Mouse (Mus musculus) intestine, embryonic 16.5 days (tissue): Measurements from ENCODE around the gene Cdon. TPM values are rescaled to one million over a fixed set of nuclear protein-coding genes. Genes with fewer than 3 reads are reported as not detected.
"Not testable (repeated sequence)": the region's sequence is repeated elsewhere in the genome, so short reads cannot be mapped to it uniquely, and the experiment has no call there.

ENCODE experiments used
- ATAC-seq: fragments of 200-750 bp; cut with Nextera tagmentation; 2 replicates; pipeline ENCODE4 v1.8.0; 2017; ENCODE audit warnings: moderate TSS enrichment, moderate library complexity
- H3K27ac ChIP-seq: fragments of 300-500 bp; sonication (generic); 2 replicates; pipeline ENCODE4 v1.5.1; 2014; ENCODE audit warnings: mild to moderate bottlenecking, low read length
- H3K27me3 ChIP-seq: fragments of 300-500 bp; sonication (generic); replicated peaks from 2 replicates; pipeline ENCODE4 v1.6.1; 2014; ENCODE audit warnings: low read length, control low read depth, mixed read lengths; ENCODE audit not compliant: control insufficient read depth, insufficient read depth
- H3K36me3 ChIP-seq: fragments of 300-500 bp; sonication (generic); 2 replicates; pipeline ENCODE4 v1.6.1; 2014; ENCODE audit warnings: low read length, control low read depth; ENCODE audit not compliant: control insufficient read depth, insufficient read depth
- H3K4me1 ChIP-seq: fragments of 300-500 bp; sonication (generic); 2 replicates; pipeline ENCODE4 v1.6.1; 2014; ENCODE audit warnings: low read length, control low read depth, mixed read lengths; ENCODE audit not compliant: control insufficient read depth, insufficient read depth
- H3K4me2 ChIP-seq: fragments of 300-500 bp; sonication (generic); 2 replicates; pipeline ENCODE4 v1.6.1; 2014; ENCODE audit warnings: low read depth, low read length, control low read depth
- H3K4me3 ChIP-seq: fragments of 300-500 bp; sonication (generic); 2 replicates; pipeline ENCODE4 v1.5.1; 2014; ENCODE audit warnings: mild to moderate bottlenecking, low read length
- H3K9ac ChIP-seq: fragments of 300-500 bp; sonication (generic); 2 replicates; pipeline ENCODE4 v1.6.1; 2014; ENCODE audit warnings: low read depth, low read length
- H3K9me3 ChIP-seq: fragments of 300-500 bp; sonication (generic); 2 replicates; pipeline ENCODE4 v1.6.1; 2016; ENCODE audit warnings: low read length, control low read depth; ENCODE audit not compliant: control insufficient read depth
- WGBS: fragments of 180-500 bp; shearing (Covaris S2); extraction: QIAGEN DNeasy Blood & Tissue Kit; methylation state at CpG from one replicate; pipeline ENCODE4 v1.1.7; 2014; 5-methylcytosine and 5-hydroxymethylcytosine counted together
- polyA plus RNA-seq: library from polyadenylated mRNA; unstranded; fragments of >200 nt; fragmentation: Nextera tagmentation; extraction: Ambion mirVana; gene quantifications from 2 replicates; pipeline ENCODE4 v1.2.1, GENCODE M21; 2015

Cdon gene
- polyA plus RNA-seq, 1 experiment from 2014 or later: 4.7 TPM

DNA sequence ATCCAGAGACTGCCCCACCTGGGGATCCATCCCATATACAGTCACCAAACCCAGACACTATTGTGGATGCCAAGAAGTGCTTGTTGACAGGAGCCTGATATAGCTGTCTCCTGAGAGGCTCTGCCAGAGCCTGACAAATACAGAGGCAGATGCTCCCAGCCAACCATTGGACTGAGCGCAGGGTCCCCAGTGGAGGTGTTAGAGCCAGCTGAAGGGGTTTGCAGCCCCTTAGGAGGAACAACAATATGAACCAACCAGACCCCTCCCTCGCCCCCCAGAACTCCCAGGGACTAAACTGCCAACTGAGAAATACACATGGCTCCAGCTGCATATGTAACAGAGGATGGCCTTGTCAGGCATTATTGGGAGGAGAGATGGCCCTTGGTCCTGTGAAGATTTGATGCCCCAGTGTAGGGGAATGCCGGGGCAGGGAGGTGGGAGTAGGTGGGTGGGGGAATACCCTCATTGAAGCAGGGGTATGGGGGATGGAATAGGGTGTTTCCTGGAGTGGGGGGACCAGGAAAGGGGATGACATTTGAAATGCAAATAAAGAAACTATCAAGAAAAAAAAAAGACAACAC is 11.9 kb downstream of the Cdon start:
- H3K9me3 ChIP-seq, ATAC-seq: not testable (repeated sequence)

DNA sequence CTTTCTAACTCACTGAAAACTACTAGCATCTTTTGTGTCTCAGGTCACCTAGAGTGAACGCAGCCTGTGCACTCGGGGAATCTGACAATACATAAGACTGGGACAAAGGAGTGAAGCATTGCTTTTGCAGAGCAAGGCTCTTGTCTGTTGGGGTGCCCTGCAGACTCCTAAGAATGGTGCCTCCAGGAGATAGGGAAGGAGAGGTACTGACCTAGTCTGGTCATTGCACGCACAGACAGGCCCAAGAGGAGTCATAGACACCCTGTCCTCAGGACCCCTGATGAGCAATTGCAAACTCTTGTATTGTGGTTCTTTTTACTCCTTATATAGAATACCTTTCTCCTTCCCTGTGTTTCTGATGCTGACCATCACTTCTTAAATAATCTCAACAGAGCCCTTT is 13.4 kb downstream of the Cdon start:
- no peak for ATAC-seq
- WGBS: 65% methylated on average over 3 of the region's 3 CpGs

More for the DNA sequence above, 11.9 kb downstream of the Cdon start:
- H3K36me3 ChIP-seq, H3K9ac ChIP-seq, H3K27ac ChIP-seq, H3K4me3 ChIP-seq, H3K27me3 ChIP-seq, H3K4me1 ChIP-seq, H3K4me2 ChIP-seq: not testable (repeated sequence)
- 74% methylated on average over 3 of the region's 3 CpGs for WGBS

DNA sequence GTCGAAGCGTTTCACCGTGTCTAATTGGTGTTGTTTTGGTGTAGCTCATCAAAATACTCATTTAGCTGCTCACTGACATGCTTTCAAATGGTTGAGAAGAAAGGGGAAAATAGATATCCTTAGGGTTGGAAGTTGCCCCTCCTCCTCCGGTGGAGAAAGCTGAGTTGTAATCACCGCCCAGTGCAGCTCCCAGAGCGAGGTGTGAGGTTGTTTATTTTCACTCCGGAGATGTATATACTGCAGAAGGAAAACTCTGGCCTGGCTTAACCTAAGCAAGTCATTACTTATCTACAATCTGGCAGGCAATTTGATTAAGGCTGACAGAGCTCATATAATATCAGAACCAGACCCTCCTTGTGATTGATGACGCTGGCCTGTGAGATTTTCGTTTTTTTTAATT is 14.6 kb downstream of the Cdon start:
- Histone ChIP-seq H3K27me3 (no peaks in the 10 kb centered on the region), H3K27ac (no peak overlapping the region), H3K4me3 (no peak overlapping the region), H3K4me1 (0 out of 2 replicates have a peak, but pooled peaks cover under 1% of the 10 kb centered on the region), H3K36me3 (no peaks in the 10 kb centered on the region), H3K9me3 (no peaks in the 10 kb centered on the region), H3K9ac (no peak overlapping the region), H3K4me2 (no peak overlapping the region)
- whole genome bisulfite sequencing: 29% methylated on average over 9 of the region's 9 CpGs
- ATAC-seq: no peak

More for the DNA sequence above, 13.4 kb downstream of the Cdon start:
- 0 out of 2 replicates have a peak, but pooled peaks cover 2% of the 10 kb centered on the region for H3K4me1 ChIP-seq
- H3K27ac ChIP-seq: no peak overlapping the region
- no peak overlapping the region for H3K4me3 ChIP-seq
- H3K36me3 ChIP-seq: no peaks in the 10 kb centered on the region
- no peaks in the 10 kb centered on the region for H3K9me3 ChIP-seq
- H3K4me2 ChIP-seq: no peak overlapping the region
- no peaks in the 10 kb centered on the region for H3K27me3 ChIP-seq
- no peak overlapping the region for H3K9ac ChIP-seq

DNA sequence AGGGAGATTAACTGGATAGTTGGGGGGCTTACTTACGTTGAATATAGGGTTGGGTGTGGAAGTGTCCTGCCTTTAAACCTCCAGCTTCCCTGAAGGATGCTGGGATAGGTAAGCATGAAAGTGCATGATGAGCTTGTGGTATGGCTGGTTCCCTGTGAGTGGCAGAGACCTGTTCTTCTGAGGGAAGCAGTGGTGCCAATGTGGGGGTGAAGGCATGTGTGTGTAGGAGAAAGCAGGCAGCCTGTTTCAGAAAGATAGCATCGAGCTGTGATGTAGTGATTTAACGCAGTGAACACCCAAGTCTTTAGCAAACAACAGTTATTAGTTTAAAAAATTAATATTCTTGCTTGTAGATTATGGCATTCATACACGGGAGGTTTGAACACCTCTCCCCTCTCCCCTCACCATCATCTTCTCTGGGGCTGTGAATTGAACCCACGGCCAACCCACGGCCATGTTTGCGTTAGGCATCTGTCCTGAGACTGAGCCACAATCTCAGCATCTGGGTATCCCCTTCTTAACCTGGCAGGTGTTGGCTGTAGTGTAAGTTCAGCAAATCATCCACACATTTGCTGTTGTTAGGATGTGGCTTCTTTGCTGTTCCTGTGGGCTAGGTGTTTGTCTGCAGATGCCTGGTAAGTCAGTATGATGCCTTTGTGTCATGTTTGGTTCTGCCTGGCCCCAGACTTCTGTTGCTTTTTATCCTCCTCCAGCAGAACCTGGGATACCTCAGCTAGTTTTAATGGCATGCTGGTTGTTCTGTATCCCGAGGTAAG is 17.5 kb downstream of the Cdon start:
- WGBS: 81% methylated on average over 8 of the region's 8 CpGs
- Histone ChIP-seq H3K9ac (no peak overlapping the region), H3K27ac (no peak overlapping the region), H3K4me1 (no peaks in the 10 kb centered on the region), H3K27me3 (no peaks in the 10 kb centered on the region), H3K4me2 (no peak overlapping the region), H3K9me3 (no peaks in the 10 kb centered on the region), H3K36me3 (no peaks in the 10 kb centered on the region), H3K4me3 (no peak overlapping the region)
- ATAC-seq: no peak

DNA sequence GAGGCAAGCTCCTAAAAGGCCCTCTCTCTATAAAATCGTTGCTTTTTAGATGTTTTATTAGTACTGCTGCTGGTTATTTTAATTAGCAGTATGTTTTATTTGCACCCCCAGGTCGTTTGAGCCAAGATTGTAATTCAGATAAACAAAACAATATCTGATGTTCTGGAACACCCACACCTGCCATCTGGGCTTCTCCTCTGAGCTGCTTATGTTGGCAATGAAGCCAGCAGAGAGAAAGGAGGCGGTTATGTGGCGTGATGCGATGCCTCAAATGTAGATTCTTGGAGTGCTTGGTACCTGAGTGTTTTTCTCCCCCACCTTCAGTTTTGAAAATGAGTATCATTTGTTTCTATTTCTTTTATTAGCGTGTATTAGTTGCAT is 18.1 kb downstream of the Cdon start:
- 66% methylated on average over 6 of the region's 6 CpGs for WGBS
- H3K36me3 ChIP-seq: no peaks in the 10 kb centered on the region
- no peaks in the 10 kb centered on the region for H3K4me1 ChIP-seq
- no peaks in the 10 kb centered on the region for H3K9me3 ChIP-seq
- no peak overlapping the region for H3K4me3 ChIP-seq
- no peak overlapping the region for H3K9ac ChIP-seq
- H3K4me2 ChIP-seq: no peak overlapping the region
- no peak overlapping the region for H3K27ac ChIP-seq
- no peaks in the 10 kb centered on the region for H3K27me3 ChIP-seq
- no peak for ATAC-seq

DNA sequence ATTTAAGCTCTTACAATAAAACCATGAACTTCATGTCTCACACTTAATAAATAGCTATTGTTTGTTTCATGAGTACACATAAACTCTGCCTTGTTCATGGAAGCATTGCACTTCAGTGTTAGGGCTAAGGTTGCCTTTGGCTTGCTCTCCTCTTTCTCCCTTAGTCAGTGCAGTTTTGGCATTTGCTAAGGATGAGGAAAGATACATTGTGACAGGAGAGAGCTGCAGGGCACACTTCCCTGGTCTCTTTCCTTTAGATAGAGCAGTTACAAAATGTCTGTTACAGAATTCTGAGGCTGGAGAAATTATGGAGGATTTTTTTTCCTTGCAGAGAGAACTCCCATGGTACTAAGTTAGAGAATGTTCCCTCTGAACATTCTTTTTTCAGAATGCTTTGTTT is 18.8 kb downstream of the Cdon start:
- no peaks in the 10 kb centered on the region for H3K27me3 ChIP-seq
- H3K36me3 ChIP-seq: no peaks in the 10 kb centered on the region
- H3K4me2 ChIP-seq: no peak overlapping the region
- no peaks in the 10 kb centered on the region for H3K9me3 ChIP-seq
- no peaks in the 10 kb centered on the region for H3K4me1 ChIP-seq
- no peak overlapping the region for H3K27ac ChIP-seq
- ATAC-seq: no peak
- H3K4me3 ChIP-seq: no peak overlapping the region
- no peak overlapping the region for H3K9ac ChIP-seq

DNA sequence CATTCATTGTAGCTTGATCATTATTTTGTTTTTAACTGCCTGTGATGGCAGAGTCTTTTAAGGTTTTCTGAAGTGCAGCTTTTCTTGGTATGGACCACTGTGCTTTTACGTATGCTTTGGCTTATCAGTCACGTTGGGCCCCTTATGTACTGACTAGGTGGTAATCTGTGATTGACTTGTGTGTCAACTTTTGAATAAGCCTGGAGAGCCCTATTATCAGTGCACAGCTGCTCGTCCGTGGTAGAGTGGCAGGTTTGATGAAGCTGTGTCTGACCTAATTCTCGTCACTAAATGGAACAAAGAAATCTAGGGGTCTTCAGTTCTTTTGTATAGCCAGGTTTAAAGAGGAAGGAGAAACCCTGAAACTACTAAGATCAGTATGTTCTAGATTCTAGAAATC is 21.5 kb downstream of the Cdon start:
- Histone ChIP-seq H3K27ac (no peak overlapping the region), H3K9ac (no peak overlapping the region), H3K9me3 (no peaks in the 10 kb centered on the region), H3K36me3 (no peaks in the 10 kb centered on the region), H3K27me3 (no peaks in the 10 kb centered on the region), H3K4me1 (no peaks in the 10 kb centered on the region), H3K4me2 (no peak overlapping the region), H3K4me3 (no peak overlapping the region)
- no peak for ATAC-seq
- WGBS: 50% methylated on average over 5 of the region's 5 CpGs

DNA sequence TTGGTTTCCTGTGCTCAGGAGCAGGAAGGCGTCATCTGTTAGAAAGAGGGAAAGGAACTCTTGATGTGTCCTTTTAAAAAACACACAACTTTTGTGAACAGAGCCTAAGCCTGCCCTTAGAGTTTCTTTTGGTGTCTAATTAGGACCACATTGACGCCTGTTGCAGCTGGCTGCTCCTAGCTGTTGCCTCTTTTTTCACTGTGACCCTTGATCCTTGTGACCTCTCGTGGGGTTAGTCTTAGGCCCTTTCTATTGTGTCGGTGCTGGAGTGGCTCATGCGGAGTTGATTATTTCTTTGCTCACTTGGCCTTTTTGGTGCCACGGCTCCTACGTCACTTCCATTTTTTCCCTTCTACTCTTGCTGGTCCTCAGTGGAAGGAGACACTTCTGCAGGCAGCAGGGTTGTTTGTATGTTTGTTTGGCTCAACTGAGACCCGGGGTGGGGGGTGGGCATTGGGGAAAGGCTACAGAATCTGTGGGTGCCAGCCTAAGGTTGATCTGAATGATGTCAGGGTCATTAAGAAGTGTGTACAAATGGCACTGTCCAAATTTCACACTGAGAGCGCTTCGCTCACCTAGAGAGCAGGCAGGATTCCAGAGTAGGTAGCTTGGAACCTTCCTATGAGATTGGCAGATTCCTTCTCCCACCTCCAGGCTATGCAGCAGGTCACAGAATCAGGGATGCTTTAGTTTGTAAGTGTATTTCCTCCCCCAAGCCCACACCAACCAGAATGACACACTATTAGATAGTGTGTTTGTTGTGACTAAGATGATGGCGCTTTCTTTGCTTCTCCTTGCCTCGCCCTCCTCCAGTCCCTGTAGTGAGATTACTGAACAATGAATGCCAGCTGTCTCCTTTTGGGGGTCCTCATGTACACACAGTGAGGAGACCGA is 22.9 kb downstream of the Cdon start:
- H3K4me1 ChIP-seq: no peaks in the 10 kb centered on the region
- no peaks in the 10 kb centered on the region for H3K9me3 ChIP-seq
- H3K27ac ChIP-seq: no peak overlapping the region
- no peak overlapping the region for H3K4me2 ChIP-seq
- no peaks in the 10 kb centered on the region for H3K27me3 ChIP-seq
- WGBS: 79% methylated on average over 13 of the region's 13 CpGs
- no peaks in the 10 kb centered on the region for H3K36me3 ChIP-seq
- H3K9ac ChIP-seq: no peak overlapping the region
- no peak overlapping the region for H3K4me3 ChIP-seq
- ATAC-seq: no peak

DNA sequence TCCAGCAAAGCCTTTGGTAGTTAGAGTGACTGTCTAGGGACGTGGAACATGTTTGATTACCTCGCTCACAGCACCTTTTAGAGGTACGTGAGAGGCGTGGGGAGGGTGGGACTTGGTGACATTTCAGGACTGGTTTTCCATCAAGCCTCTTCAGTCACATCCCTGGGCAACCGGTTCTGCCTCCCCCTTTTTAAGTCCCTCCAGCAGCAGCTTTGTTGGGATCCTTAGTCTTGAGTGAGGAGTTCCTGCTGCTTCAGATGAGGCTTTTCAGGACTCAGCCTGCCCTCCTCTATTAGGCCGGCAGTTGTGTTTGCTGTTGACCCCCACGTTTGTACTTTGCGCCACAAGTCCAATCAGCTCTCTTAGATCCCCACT is 23.6 kb downstream of the Cdon start:
- Histone ChIP-seq H3K4me2 (no peak overlapping the region), H3K9ac (no peak overlapping the region), H3K9me3 (no peaks in the 10 kb centered on the region), H3K4me3 (no peak overlapping the region), H3K27ac (no peak overlapping the region), H3K4me1 (0 out of 2 replicates have a peak, but pooled peaks cover 4% of the 10 kb centered on the region), H3K36me3 (no peaks in the 10 kb centered on the region), H3K27me3 (no peaks in the 10 kb centered on the region)
- ATAC-seq: no peak
- 71% methylated on average over 8 of the region's 8 CpGs for WGBS
